Mouse (Mus musculus) brain, embryonic 14.5 days (tissue): ENCODE measurements around the gene Sox8.

Experiments
- CTCF ChIP-seq: fragments of 200-500 bp; IDR thresholded peaks from 2 replicates; pipeline ENCODE4 v1.5.1; 2012; ENCODE audit warnings: inconsistent platforms, mild to moderate bottlenecking, moderate library complexity, borderline replicate concordance; ENCODE audit not compliant: insufficient read depth, insufficient read length; ENCODE audit errors: extremely low read depth
- POLR2A ChIP-seq: fragments of 200-500 bp; IDR thresholded peaks from 2 replicates; pipeline ENCODE4 v1.6.1; 2012; ENCODE audit warnings: mild to moderate bottlenecking, inconsistent platforms, borderline replicate concordance; ENCODE audit not compliant: poor library complexity, insufficient read depth, insufficient read length, severe bottlenecking; ENCODE audit errors: extremely low read depth

- TF ChIP-seq CTCF (no peak), POLR2A (no peak)
Observed at GRCm38 (mm10) chr17:25576034-25576433, 5.5 kb upstream of the Sox8 start.
